Mouse (Mus musculus): Measurements from ENCODE around the gene 4930447C04Rik.

DNA sequence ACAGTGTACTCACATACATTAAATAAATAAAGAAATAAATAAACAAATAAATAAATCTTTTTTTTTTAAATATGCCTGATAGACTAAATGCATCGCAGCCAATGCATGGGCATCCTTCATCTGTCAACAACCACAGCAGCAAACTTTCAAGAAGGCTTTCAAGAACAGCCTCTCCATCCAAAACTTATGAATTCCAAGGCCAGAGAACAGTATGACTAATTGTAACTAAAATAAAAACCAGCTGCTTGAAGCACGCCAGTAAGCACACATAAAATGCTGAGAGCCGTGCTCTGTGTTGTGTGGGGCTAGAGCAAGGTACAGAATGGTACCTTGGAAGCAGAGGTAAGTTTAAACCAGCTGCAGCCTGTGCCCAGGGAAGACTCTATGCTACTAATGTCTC, 37.3 kb upstream of the 4930447C04Rik start:
- no peak for TF ChIP-seq CTCF (IDR thresholded peaks at IDR 0.05; ENCODE audit: low read depth)
- TF ChIP-seq EP300 (optimal IDR thresholded peaks at IDR 0.05) = no peak
